Mouse (Mus musculus) cortical plate, adult 2 months (tissue): Measurements from ENCODE around the gene Fam131a. TPM values are rescaled to one million over a fixed set of nuclear protein-coding genes. Genes with fewer than 3 reads are reported as not detected.

Source experiments
- H3K27ac ChIP-seq: fragments of 200-500 bp; 2 replicates; pipeline ENCODE4 v1.5.1; 2012; ENCODE audit warnings: low read length, control low read depth, inconsistent platforms; ENCODE audit not compliant: insufficient read depth
- H3K4me1 ChIP-seq: fragments of 200-500 bp; 2 replicates; pipeline ENCODE4 v1.6.1; 2011; ENCODE audit warnings: low read length; ENCODE audit not compliant: control insufficient read depth, insufficient read depth
- H3K4me3 ChIP-seq: fragments of 200-500 bp; 2 replicates; pipeline ENCODE4 v1.5.1; 2011; ENCODE audit warnings: mild to moderate bottlenecking, low read length, control low read depth; ENCODE audit not compliant: insufficient read depth
- CTCF ChIP-seq: fragments of 200-500 bp; IDR thresholded peaks from 2 replicates; pipeline ENCODE4 v1.5.1; 2011; ENCODE audit warnings: mild to moderate bottlenecking, control low read depth, low read length; ENCODE audit not compliant: insufficient read depth; ENCODE audit errors: extremely low read depth
- POLR2A ChIP-seq: fragments of 200-500 bp; IDR thresholded peaks from 2 replicates; pipeline ENCODE4 v1.6.1; 2011; ENCODE audit warnings: mild to moderate bottlenecking, low read length, control low read depth; ENCODE audit not compliant: insufficient read depth; ENCODE audit errors: extremely low read depth
- polyA plus RNA-seq: library from polyadenylated mRNA; depleted of rRNA; stranded (reverse); fragments of >200 nt; gene quantifications from 2 replicates; pipeline ENCODE4 v1.2.3, GENCODE M21; 2012

Gene Fam131a
- polyA plus RNA-seq, 1 experiment: 316 TPM

GRCm38 (mm10) chr16:20694781-20695180 is 1.7 kb downstream of the Fam131a start:
- Histone ChIP-seq H3K27ac (peak overlapping the region; percentile 92), H3K4me3 (peak overlapping the region; percentile 75), H3K4me1 (0 out of 2 replicates have a peak, but pooled peaks cover 2% of the 10 kb centered on the region)
- TF ChIP-seq CTCF (no peak), POLR2A (peak; percentile 70; the same call in 1 of the 2 replicates)

- peak overlapping the region; percentile 92 for H3K27ac ChIP-seq
- 0 out of 2 replicates have a peak, but pooled peaks cover 2% of the 10 kb centered on the region for H3K4me1 ChIP-seq
- TF ChIP-seq POLR2A: 0 out of 2 replicates have a peak, but pooled peaks have one; percentile 19
- TF ChIP-seq CTCF: no peak
- H3K4me3 ChIP-seq: peak overlapping the region; percentile 75
Measured at GRCm38 (mm10) chr16:20695622-20696323, 2.7 kb downstream of the Fam131a start.

- no peak overlapping the region for H3K27ac ChIP-seq
- H3K4me3 ChIP-seq: no peak overlapping the region
- TF ChIP-seq POLR2A (no peak), CTCF (no peak)
- 0 out of 2 replicates have a peak, but pooled peaks cover 2% of the 10 kb centered on the region for H3K4me1 ChIP-seq
Measured at GRCm38 (mm10) chr16:20699266-20699665, 6.2 kb downstream of the Fam131a start.

- no peak overlapping the region for H3K27ac ChIP-seq
Measured at GRCm38 (mm10) chr16:20700036-20700435, 7.0 kb downstream of the Fam131a start.

GRCm38 (mm10) chr16:20701316-20701715 is 8.3 kb downstream of the Fam131a start:
- Histone ChIP-seq H3K4me1 (0 out of 2 replicates have a peak, but pooled peaks cover 2% of the 10 kb centered on the region), H3K27ac (0 out of 2 replicates have a peak overlapping the region, but pooled peaks have one; percentile 43), H3K4me3 (no peak overlapping the region)
- TF ChIP-seq POLR2A (no peak), CTCF (no peak)

More at GRCm38 (mm10) chr16:20700036-20700435, 7.0 kb downstream of the Fam131a start:
- TF ChIP-seq POLR2A (no peak), CTCF (no peak)
- H3K4me3 ChIP-seq: no peak overlapping the region
- 0 out of 2 replicates have a peak, but pooled peaks cover 2% of the 10 kb centered on the region for H3K4me1 ChIP-seq

- TF ChIP-seq CTCF (no peak), POLR2A (no peak; the same call in 1 of the 2 replicates)
- Histone ChIP-seq H3K27ac (0 out of 2 replicates have a peak overlapping the region, but pooled peaks have one; percentile 43), H3K4me3 (no peak overlapping the region)
Measured at GRCm38 (mm10) chr16:20701729-20702521, 8.9 kb downstream of the Fam131a start.

GRCm38 (mm10) chr16:20702522-20702893 is 9.5 kb downstream of the Fam131a start:
- H3K27ac ChIP-seq: no peak overlapping the region

More at GRCm38 (mm10) chr16:20701729-20702521, 8.9 kb downstream of the Fam131a start:
- H3K4me1 ChIP-seq: 0 out of 2 replicates have a peak, but pooled peaks cover 2% of the 10 kb centered on the region

GRCm38 (mm10) chr16:20703071-20703470 is 10.0 kb downstream of the Fam131a start:
- no peak overlapping the region for H3K27ac ChIP-seq
- no peak overlapping the region for H3K4me3 ChIP-seq
- H3K4me1 ChIP-seq: 0 out of 2 replicates have a peak, but pooled peaks cover 2% of the 10 kb centered on the region
- TF ChIP-seq CTCF (no peak), POLR2A (0 out of 2 replicates have a peak, but pooled peaks have one; percentile 35)

More at GRCm38 (mm10) chr16:20702522-20702893, 9.5 kb downstream of the Fam131a start:
- Histone ChIP-seq H3K4me1 (0 out of 2 replicates have a peak, but pooled peaks cover 2% of the 10 kb centered on the region), H3K4me3 (no peak overlapping the region)
- TF ChIP-seq CTCF: peak; percentile 52
- no peak for TF ChIP-seq POLR2A

- Histone ChIP-seq H3K27ac (no peak overlapping the region), H3K4me1 (no peaks in the 10 kb centered on the region), H3K4me3 (no peak overlapping the region)
- 0 out of 2 replicates have a peak, but pooled peaks have one; percentile 3 for TF ChIP-seq POLR2A
- TF ChIP-seq CTCF: no peak
Measured at GRCm38 (mm10) chr16:20703699-20704400, 10.8 kb downstream of the Fam131a start.

- Histone ChIP-seq H3K4me3 (no peak overlapping the region), H3K27ac (0 out of 2 replicates have a peak overlapping the region, but pooled peaks have one; percentile 24), H3K4me1 (no peaks in the 10 kb centered on the region)
- TF ChIP-seq CTCF (no peak), POLR2A (no peak)
Measured at GRCm38 (mm10) chr16:20705786-20706185, 12.7 kb downstream of the Fam131a start.
